Comparison of ENCODE assay signal across 23 mouse cellular contexts in genomic region chr11:70660571-70660970, GRCm38 (mm10). TPM values are rescaled to one million over a fixed set of nuclear protein-coding genes. Genes with fewer than 3 reads are reported as not detected.
DNase-seq lines count a peak whose midpoint lies in the region; ATAC-seq and TF ChIP-seq lines count a peak whose summit lies in the region.
"Had no signal": no experiment of that assay in that cellular context is flagged by ENCODE, and none has a peak within 500 bp of the region (broad histone marks: within the 10 kb centered on the region; RNA-seq: fewer than 3 reads in every experiment).

No protein-coding gene starts in this region.

- WGBS in heart, postnatal 0 days, result 77% methylated on average over 8 of the region's 8 CpGs
- 89% methylated on average over 8 of the region's 8 CpGs for WGBS in midbrain, embryonic 10.5 days
- WGBS in midbrain, embryonic 14.5 days, result 92% methylated on average over 8 of the region's 8 CpGs

- ATAC-seq in heart, postnatal 0 days (ENCODE audit: insufficient read depth, low read depth), result no peak
- no peak for ATAC-seq in midbrain, embryonic 14.5 days (ENCODE audit: low FRiP score, low TSS enrichment)
- ATAC-seq: activated CD4-positive, CD25-positive, alpha-beta regulatory T cell, adult 4 months; forebrain, embryonic 13.5 days; forebrain, embryonic 16.5 days; hindbrain, postnatal 0 days; inflammation-experienced regulatory T-cells, adult 6 months; intestine, embryonic 16.5 days had no signal

- H3K27me3 ChIP-seq in heart, postnatal 0 days (ENCODE audit: control insufficient read depth, insufficient read depth, low read length), result no peaks in the 10 kb centered on the region
- H3K27me3 ChIP-seq in midbrain, embryonic 10.5 days (ENCODE audit: low read depth, poor library complexity, severe bottlenecking), result no peaks in the 10 kb centered on the region
- H3K27me3 ChIP-seq in midbrain, embryonic 14.5 days (ENCODE audit: control insufficient read depth, insufficient read depth, low read length), result no peaks in the 10 kb centered on the region
- H3K27me3 ChIP-seq: forebrain, embryonic 13.5 days had no signal

- H3K4me1 ChIP-seq in heart, postnatal 0 days (ENCODE audit: control insufficient read depth, insufficient read depth), result peaks cover 44% of the 10 kb centered on the region
- peaks cover 37% of the 10 kb centered on the region for H3K4me1 ChIP-seq in midbrain, embryonic 10.5 days
- H3K4me1 ChIP-seq in midbrain, embryonic 14.5 days (ENCODE audit: control insufficient read depth, insufficient read depth, low read length), result peaks cover 9% of the 10 kb centered on the region

- peaks cover 60% of the 10 kb centered on the region for H3K36me3 ChIP-seq in heart, postnatal 0 days (replicated peaks; ENCODE audit: control insufficient read depth, insufficient read depth, low read length)
- peaks cover 64% of the 10 kb centered on the region for H3K36me3 ChIP-seq in midbrain, embryonic 10.5 days
- H3K36me3 ChIP-seq in midbrain, embryonic 14.5 days (ENCODE audit: control insufficient read depth, insufficient read depth, low read length), result peaks cover 43% of the 10 kb centered on the region

- 0 out of 2 replicates have a peak overlapping the region, but pooled peaks have one; percentile 9 for H3K4me2 ChIP-seq in heart, postnatal 0 days (ENCODE audit: low read depth, low read length)
- H3K4me2 ChIP-seq in midbrain, embryonic 14.5 days (ENCODE audit: low read length), result no peak overlapping the region
- H3K4me2 ChIP-seq: forebrain, embryonic 13.5 days; hindbrain, embryonic 13.5 days had no signal

- no peaks in the 10 kb centered on the region for H3K9me3 ChIP-seq in heart, postnatal 0 days (replicated peaks; ENCODE audit: control insufficient read depth, low read length)
- no peaks in the 10 kb centered on the region for H3K9me3 ChIP-seq in midbrain, embryonic 10.5 days (replicated peaks)
- H3K9me3 ChIP-seq in midbrain, embryonic 14.5 days (ENCODE audit: control insufficient read depth, low read length), result no peaks in the 10 kb centered on the region
- H3K9me3 ChIP-seq: forebrain, embryonic 10.5 days; forebrain, embryonic 13.5 days; hindbrain, embryonic 13.5 days had no signal

- intact Hi-C loops in heart, postnatal 25 days (cut with DNase I), result no loop called here

- TF ChIP-seq CTCF in heart, postnatal 0 days (IDR thresholded peaks at IDR 0.05; ENCODE audit: low read depth), result no peak

- no peak for TF ChIP-seq EP300 in heart, postnatal 0 days (IDR thresholded peaks at IDR 0.05; ENCODE audit: low read depth)

- peak overlapping the region; percentile 30; the same call in 1 of the 2 replicates for H3K27ac ChIP-seq in heart, postnatal 0 days (ENCODE audit: low read depth)
- H3K27ac ChIP-seq in midbrain, embryonic 10.5 days (replicated peaks), result no peak overlapping the region; the same call in 1 of the 2 replicates
- H3K27ac ChIP-seq in midbrain, embryonic 14.5 days (replicated peaks; ENCODE audit: low read depth, low read length), result no peak overlapping the region
- H3K27ac ChIP-seq: forebrain, embryonic 10.5 days; forebrain, embryonic 13.5 days; hindbrain, embryonic 13.5 days; hindbrain, postnatal 0 days had no signal

- no peak overlapping the region for H3K4me3 ChIP-seq in heart, postnatal 0 days (ENCODE audit: low read depth, low read length)
- H3K4me3 ChIP-seq in midbrain, embryonic 10.5 days, result 0 out of 2 replicates have a peak overlapping the region, but pooled peaks have one; percentile 7
- no peak overlapping the region for H3K4me3 ChIP-seq in midbrain, embryonic 14.5 days (replicated peaks; ENCODE audit: low read depth, low read length)
- H3K4me3 ChIP-seq: forebrain, embryonic 10.5 days; forebrain, embryonic 13.5 days; hindbrain, embryonic 13.5 days had no signal

- H3K9ac ChIP-seq in heart, postnatal 0 days (replicated peaks; ENCODE audit: low read depth, low read length), result no peak overlapping the region
- H3K9ac ChIP-seq in midbrain, embryonic 14.5 days (replicated peaks; ENCODE audit: low read length), result no peak overlapping the region
- H3K9ac ChIP-seq: forebrain, embryonic 13.5 days; hindbrain, embryonic 13.5 days had no signal

- peak; percentile 3 for DNase-seq in adrenal gland, adult 2 months
- no peak for DNase-seq in adrenal gland, adult 8-10 months
- DNase-seq in heart, adult 11 months, result peak; percentile 93
- no peak for DNase-seq in heart, adult 18-20 months
- no peak for DNase-seq in heart, postnatal 0 days (ENCODE audit: low spot score)
- DNase-seq in heart, postnatal 25 days (ENCODE audit: low spot score), result no peak
- no peak for DNase-seq in midbrain, embryonic 10.5 days (ENCODE audit: low spot score)
- no peak for DNase-seq in midbrain, embryonic 14.5 days
- DNase-seq: adrenal gland, postnatal 14 days; cerebellum, adult 11 months; cerebellum, adult 9-10 months; cerebellum, postnatal 14 days; gastrocnemius, postnatal 25 days; heart, postnatal 14 days; kidney, adult 18-20 months had no signal

RNA-seq across cellular contexts. Expression of gene Eno3, which starts 3.6 kb away (rescaled TPM):
- 10 to 100 TPM; 18.3 to 67.6 TPM for total RNA-seq in adrenal gland, adult 2 months (2021)
- 8.0 and 16.9 TPM in 2 replicates for polyA plus RNA-seq in adrenal gland, adult 2 months (2012; rRNA removed)
- total RNA-seq in adrenal gland, adult 8-10 months (2022), result 10 to 100 TPM; 39.4 to 66.5 (median 54.7) TPM
- total RNA-seq in heart, adult 18-20 months (2021), result 1,000 to 10,000 TPM; 1,596 to 1,839 TPM
- total RNA-seq in heart, postnatal 0 days (2014; rRNA removed; ENCODE audit: low replicate concordance), result 1,315 and 1,376 TPM in 2 replicates
- polyA plus RNA-seq in heart, postnatal 0 days (2015; fragmentation: Nextera tagmentation; extraction: Ambion mirVana), result 1,204 and 1,224 TPM in 2 replicates
- 1,000 to 10,000 TPM; 2,028 to 2,111 TPM for total RNA-seq in heart, postnatal 25 days (2021)
- 22.6 and 32.8 TPM in 2 replicates for polyA plus RNA-seq in midbrain, embryonic 10.5 days (2016; fragmentation: Nextera tagmentation; extraction: Ambion mirVana)
- 8.5 and 8.7 TPM in 2 replicates for polyA plus RNA-seq in midbrain, embryonic 14.5 days (2014; fragmentation: Nextera tagmentation; extraction: Ambion mirVana)

RNA-seq across cellular contexts. Expression of gene Pfn1, which starts 6.1 kb away (rescaled TPM):
- total RNA-seq in adrenal gland, adult 2 months (2021), result 100 to 1,000 TPM; 833 to 893 TPM
- 2,948 and 4,143 TPM in 2 replicates for polyA plus RNA-seq in adrenal gland, adult 2 months (2012; rRNA removed)
- 1,000 to 10,000 TPM in 1 of 4 experiments, 100 to 1,000 TPM in 3; 582 to 1,056 (median 737) TPM for total RNA-seq in adrenal gland, adult 8-10 months (2022)
- 100 to 1,000 TPM; 303 to 305 TPM for total RNA-seq in heart, adult 18-20 months (2021)
- total RNA-seq in heart, postnatal 0 days (2014; rRNA removed; ENCODE audit: low replicate concordance), result 924 and 959 TPM in 2 replicates
- 903 and 932 TPM in 2 replicates for polyA plus RNA-seq in heart, postnatal 0 days (2015; fragmentation: Nextera tagmentation; extraction: Ambion mirVana)
- total RNA-seq in heart, postnatal 25 days (2021), result 100 to 1,000 TPM; 290 to 310 TPM
- 1,553 and 1,733 TPM in 2 replicates for polyA plus RNA-seq in midbrain, embryonic 10.5 days (2016; fragmentation: Nextera tagmentation; extraction: Ambion mirVana)
- polyA plus RNA-seq in midbrain, embryonic 14.5 days (2014; fragmentation: Nextera tagmentation; extraction: Ambion mirVana), result 661 and 672 TPM in 2 replicates

RNA-seq across cellular contexts. Expression of gene Spag7, which starts 8.6 kb away (rescaled TPM):
- total RNA-seq in adrenal gland, adult 2 months (2021), result 10 to 100 TPM; 83.5 to 85.9 TPM
- 12.3 and 16.0 TPM in 2 replicates for polyA plus RNA-seq in adrenal gland, adult 2 months (2012; rRNA removed)
- total RNA-seq in adrenal gland, adult 8-10 months (2022), result 100 to 1,000 TPM in 1 of 4 experiments, 10 to 100 TPM in 3; 79.2 to 112 (median 89.0) TPM
- 10 to 100 TPM; 89.3 to 93.9 TPM for total RNA-seq in heart, adult 18-20 months (2021)
- total RNA-seq in heart, postnatal 0 days (2014; rRNA removed; ENCODE audit: low replicate concordance), result 42.0 and 53.9 TPM in 2 replicates
- 154 and 175 TPM in 2 replicates for polyA plus RNA-seq in heart, postnatal 0 days (2015; fragmentation: Nextera tagmentation; extraction: Ambion mirVana)
- total RNA-seq in heart, postnatal 25 days (2021), result 10 to 100 TPM; 89.8 to 99.5 TPM
- polyA plus RNA-seq in midbrain, embryonic 10.5 days (2016; fragmentation: Nextera tagmentation; extraction: Ambion mirVana), result 186 TPM in 2 replicates
- polyA plus RNA-seq in midbrain, embryonic 14.5 days (2014; fragmentation: Nextera tagmentation; extraction: Ambion mirVana), result 101 and 132 TPM in 2 replicates

RNA-seq across cellular contexts. Expression of gene Slc25a11, which starts 13.3 kb away (rescaled TPM):
- total RNA-seq in adrenal gland, adult 2 months (2021), result 100 to 1,000 TPM; 124 to 140 TPM
- polyA plus RNA-seq in adrenal gland, adult 2 months (2012; rRNA removed), result 118 and 139 TPM in 2 replicates
- total RNA-seq in adrenal gland, adult 8-10 months (2022), result 100 to 1,000 TPM; 121 to 137 (median 127) TPM
- 100 to 1,000 TPM; 619 to 711 TPM for total RNA-seq in heart, adult 18-20 months (2021)
- total RNA-seq in heart, postnatal 0 days (2014; rRNA removed; ENCODE audit: low replicate concordance), result 530 and 532 TPM in 2 replicates
- 446 and 451 TPM in 2 replicates for polyA plus RNA-seq in heart, postnatal 0 days (2015; fragmentation: Nextera tagmentation; extraction: Ambion mirVana)
- total RNA-seq in heart, postnatal 25 days (2021), result 100 to 1,000 TPM; 550 to 562 TPM
- 142 and 149 TPM in 2 replicates for polyA plus RNA-seq in midbrain, embryonic 10.5 days (2016; fragmentation: Nextera tagmentation; extraction: Ambion mirVana)
- polyA plus RNA-seq in midbrain, embryonic 14.5 days (2014; fragmentation: Nextera tagmentation; extraction: Ambion mirVana), result 158 and 171 TPM in 2 replicates

RNA-seq across cellular contexts. Expression of gene Rnf167, which starts 13.5 kb away (rescaled TPM):
- 100 to 1,000 TPM in 1 of 2 experiments, 10 to 100 TPM in 1; 76.9 to 106 TPM for total RNA-seq in adrenal gland, adult 2 months (2021)
- 91.4 and 101 TPM in 2 replicates for polyA plus RNA-seq in adrenal gland, adult 2 months (2012; rRNA removed)
- total RNA-seq in adrenal gland, adult 8-10 months (2022), result 100 to 1,000 TPM in 2 of 4 experiments, 10 to 100 TPM in 2; 82.3 to 136 (median 110) TPM
- total RNA-seq in heart, adult 18-20 months (2021), result 10 to 100 TPM; 51.4 to 63.0 TPM
- total RNA-seq in heart, postnatal 0 days (2014; rRNA removed; ENCODE audit: low replicate concordance), result 48.3 and 66.3 TPM in 2 replicates
- 61.8 and 62.5 TPM in 2 replicates for polyA plus RNA-seq in heart, postnatal 0 days (2015; fragmentation: Nextera tagmentation; extraction: Ambion mirVana)
- total RNA-seq in heart, postnatal 25 days (2021), result 10 to 100 TPM; 48.0 to 54.0 TPM
- 85.6 and 96.3 TPM in 2 replicates for polyA plus RNA-seq in midbrain, embryonic 10.5 days (2016; fragmentation: Nextera tagmentation; extraction: Ambion mirVana)
- polyA plus RNA-seq in midbrain, embryonic 14.5 days (2014; fragmentation: Nextera tagmentation; extraction: Ambion mirVana), result 95.9 and 104 TPM in 2 replicates

Comparison
In these comparisons a context has a peak if more than half of its experiments do, and no peak if none do; other contexts are left out.
1. DNase-seq: peak in adrenal gland, adult 2 months (single experiment) and heart, adult 11 months (single experiment); none in adrenal gland, adult 8-10 months (single experiment), heart, adult 18-20 months (0 of 2), heart, postnatal 0 days (single experiment), heart, postnatal 25 days (single experiment), midbrain, embryonic 10.5 days (single experiment) and midbrain, embryonic 14.5 days (single experiment).
2. RNA of gene Eno3, which starts 3.6 kb away (total RNA-seq): 2,028 to 2,111 TPM in heart, postnatal 25 days, 1,596 to 1,839 TPM in heart, adult 18-20 months and 1,315 to 1,376 TPM in heart, postnatal 0 days; 18.3 to 67.6 TPM in adrenal gland, adult 2 months and 39.4 to 66.5 TPM in adrenal gland, adult 8-10 months; every median in the first group is over 10 times any median in the second.